Mouse (Mus musculus) neural tube, embryonic 14.5 days (tissue): ENCODE measurements at regions not wholly inside any gene's neighbourhood (a gene's known extent, or its start where the extent isn't known, plus 50 kb on each side); places are given as distances from the start of the nearest gene placed in this dataset.

Experiments
- ATAC-seq: fragments of 200-750 bp; cut with Nextera tagmentation; 2 replicates; pipeline ENCODE4 v1.8.0; 2017; ENCODE audit warnings: low read depth, mild to moderate bottlenecking, moderate TSS enrichment, moderate library complexity
- H3K27ac ChIP-seq: fragments of 300-500 bp; sonication (generic); 2 replicates; pipeline ENCODE4 v1.5.1; 2014; ENCODE audit warnings: low read depth, mild to moderate bottlenecking, control low read depth, low read length, moderate library complexity, mixed read lengths
- H3K27me3 ChIP-seq: fragments of 300-500 bp; sonication (generic); 2 replicates; pipeline ENCODE4 v1.6.1; 2014; ENCODE audit warnings: low read length; ENCODE audit not compliant: control insufficient read depth, insufficient read depth
- H3K36me3 ChIP-seq: fragments of 300-500 bp; sonication (generic); 2 replicates; pipeline ENCODE4 v1.6.1; 2014; ENCODE audit warnings: low read length, mixed read lengths; ENCODE audit not compliant: control insufficient read depth, insufficient read depth
- H3K4me1 ChIP-seq: fragments of 300-500 bp; sonication (generic); 2 replicates; pipeline ENCODE4 v1.6.1; 2014; ENCODE audit warnings: low read length; ENCODE audit not compliant: control insufficient read depth, insufficient read depth
- H3K4me2 ChIP-seq: fragments of 300-500 bp; sonication (generic); 2 replicates; pipeline ENCODE4 v1.6.1; 2014; ENCODE audit warnings: mild to moderate bottlenecking, low read depth, low read length, control low read depth
- H3K4me3 ChIP-seq: fragments of 300-500 bp; sonication (generic); 2 replicates; pipeline ENCODE4 v1.5.1; 2014; ENCODE audit warnings: low read depth, low read length, control low read depth, mixed read lengths
- H3K9ac ChIP-seq: fragments of 300-500 bp; sonication (generic); replicated peaks from 2 replicates; pipeline ENCODE4 v1.6.1; 2014; ENCODE audit warnings: low read depth, mild to moderate bottlenecking, control low read depth, low read length, mixed read lengths
- H3K9me3 ChIP-seq: fragments of 300-500 bp; sonication (generic); 2 replicates; pipeline ENCODE4 v1.6.1; 2016; ENCODE audit warnings: low read length; ENCODE audit not compliant: control insufficient read depth
- WGBS: fragments of 180-500 bp; shearing (Covaris S2); extraction: QIAGEN DNeasy Blood & Tissue Kit; methylation state at CpG from one replicate; pipeline ENCODE4 v1.1.7; 2014; 5-methylcytosine and 5-hydroxymethylcytosine counted together

DNA sequence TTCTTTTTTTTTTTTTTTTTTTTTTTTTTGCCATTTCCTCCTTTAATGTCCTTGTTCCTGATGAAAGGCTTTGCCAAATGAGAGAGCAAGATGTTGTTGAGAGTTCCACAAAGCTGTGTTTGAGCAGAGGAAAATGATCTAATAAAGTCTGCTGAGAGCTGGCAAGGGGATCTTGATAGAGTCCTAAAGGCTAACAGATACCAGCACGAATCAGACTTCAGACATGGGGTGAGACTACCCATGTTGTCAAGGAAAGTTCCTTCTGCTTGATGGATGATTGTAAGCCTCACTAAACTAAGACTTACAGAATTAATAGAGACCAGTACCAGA, 665.2 kb upstream of the Fam92a start:
- Histone ChIP-seq H3K27me3 (no peaks in the 10 kb centered on the region), H3K9ac (no peak overlapping the region), H3K4me2 (no peak overlapping the region), H3K9me3 (no peaks in the 10 kb centered on the region), H3K4me1 (no peaks in the 10 kb centered on the region), H3K4me3 (no peak overlapping the region), H3K36me3 (no peaks in the 10 kb centered on the region), H3K27ac (no peak overlapping the region)
- WGBS: 83% methylated on average over 1 of the region's 1 CpGs
- no peak for ATAC-seq

GRCm38 (mm10) chr4:12836326-12837096, 664.7 kb upstream of the Fam92a start:
- no peak overlapping the region for H3K27ac ChIP-seq
- no peaks in the 10 kb centered on the region for H3K9me3 ChIP-seq
- H3K4me2 ChIP-seq: no peak overlapping the region
- H3K4me3 ChIP-seq: no peak overlapping the region
- no peak overlapping the region for H3K9ac ChIP-seq
- no peak for ATAC-seq
- H3K36me3 ChIP-seq: no peaks in the 10 kb centered on the region
- no peaks in the 10 kb centered on the region for H3K27me3 ChIP-seq
- no peaks in the 10 kb centered on the region for H3K4me1 ChIP-seq
- 81% methylated on average over 4 of the region's 4 CpGs for WGBS

DNA sequence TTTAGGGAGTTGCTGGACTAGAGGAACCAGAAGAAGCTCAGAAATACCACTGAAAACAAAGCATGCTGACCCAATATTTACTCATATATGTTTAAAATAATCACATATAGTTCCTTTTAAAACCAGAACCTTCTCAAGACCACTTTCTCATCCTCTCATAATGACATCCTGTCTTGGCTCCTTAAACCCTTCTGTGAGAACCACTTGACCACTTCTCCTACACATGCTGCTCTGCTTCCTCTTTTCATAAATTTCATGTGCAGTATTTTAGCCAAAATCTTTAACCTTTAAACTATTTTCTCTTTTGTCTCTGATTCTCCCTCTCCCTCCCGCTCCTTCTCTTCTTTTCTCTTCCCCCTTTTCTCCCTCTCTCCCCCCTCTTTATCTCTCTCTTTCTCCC, 654.6 kb upstream of the Fam92a start:
- Histone ChIP-seq H3K27ac (no peak overlapping the region), H3K36me3 (no peaks in the 10 kb centered on the region), H3K27me3 (no peaks in the 10 kb centered on the region), H3K4me2 (no peak overlapping the region), H3K9ac (no peak overlapping the region), H3K4me3 (no peak overlapping the region), H3K9me3 (no peaks in the 10 kb centered on the region), H3K4me1 (no peaks in the 10 kb centered on the region)
- 97% methylated on average over 1 of the region's 1 CpGs for WGBS
- ATAC-seq: no peak

- Histone ChIP-seq H3K27me3 (no peaks in the 10 kb centered on the region), H3K36me3 (no peaks in the 10 kb centered on the region), H3K9me3 (no peaks in the 10 kb centered on the region), H3K4me1 (no peaks in the 10 kb centered on the region), H3K9ac (no peak overlapping the region), H3K4me3 (no peak overlapping the region), H3K4me2 (no peak overlapping the region), H3K27ac (no peak overlapping the region)
- 89% methylated on average over 2 of the region's 2 CpGs for WGBS
- no peak for ATAC-seq
These were observed 642.4 kb upstream of the Fam92a start for GRCm38 (mm10) chr4:12814251-12814650.

DNA sequence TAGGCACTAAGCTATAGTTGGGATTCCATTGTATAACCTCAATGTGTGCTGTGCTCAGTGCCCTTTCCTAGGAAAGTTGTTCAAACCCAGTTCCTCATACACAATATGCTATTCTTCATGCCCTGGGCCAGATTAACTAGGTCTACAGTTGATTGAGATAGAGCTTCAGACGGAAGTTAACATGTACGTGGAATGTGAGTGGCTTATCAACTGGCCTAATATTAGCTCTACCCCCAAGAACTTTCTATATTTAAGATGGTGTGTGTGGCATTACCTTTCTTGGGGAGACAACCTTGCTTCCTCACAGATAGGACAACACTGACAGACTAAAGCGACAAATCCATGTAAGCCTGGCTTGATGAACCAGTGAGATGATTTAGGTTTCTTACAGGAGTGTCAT, 629.4 kb upstream of the Fam92a start:
- Histone ChIP-seq H3K4me1 (no peaks in the 10 kb centered on the region), H3K4me3 (no peak overlapping the region), H3K27me3 (no peaks in the 10 kb centered on the region), H3K36me3 (no peaks in the 10 kb centered on the region), H3K9me3 (no peaks in the 10 kb centered on the region), H3K4me2 (no peak overlapping the region), H3K27ac (no peak overlapping the region), H3K9ac (no peak overlapping the region)
- ATAC-seq: no peak
- WGBS: 90% methylated on average over 3 of the region's 3 CpGs

GRCm38 (mm10) chr4:12799564-12799963, 627.7 kb upstream of the Fam92a start:
- WGBS: 84% methylated on average over 5 of the region's 5 CpGs
- Histone ChIP-seq H3K4me2 (no peak overlapping the region), H3K4me1 (no peaks in the 10 kb centered on the region), H3K36me3 (no peaks in the 10 kb centered on the region), H3K27ac (no peak overlapping the region), H3K27me3 (no peaks in the 10 kb centered on the region), H3K4me3 (no peak overlapping the region), H3K9me3 (no peaks in the 10 kb centered on the region), H3K9ac (no peak overlapping the region)
- no peak for ATAC-seq

- 74% methylated on average over 11 of the region's 11 CpGs for WGBS
- H3K36me3 ChIP-seq: no peaks in the 10 kb centered on the region
- no peak overlapping the region for H3K4me3 ChIP-seq
- H3K4me2 ChIP-seq: no peak overlapping the region
- no peaks in the 10 kb centered on the region for H3K9me3 ChIP-seq
- H3K27me3 ChIP-seq: no peaks in the 10 kb centered on the region
- H3K9ac ChIP-seq: no peak overlapping the region
- peaks cover 10% of the 10 kb centered on the region for H3K4me1 ChIP-seq
- peak overlapping the region; percentile 55; the same call in 1 of the 2 replicates for H3K27ac ChIP-seq
- ATAC-seq: no peak
These were observed 621.1 kb upstream of the Fam92a start for GRCm38 (mm10) chr4:12792764-12793422.

DNA sequence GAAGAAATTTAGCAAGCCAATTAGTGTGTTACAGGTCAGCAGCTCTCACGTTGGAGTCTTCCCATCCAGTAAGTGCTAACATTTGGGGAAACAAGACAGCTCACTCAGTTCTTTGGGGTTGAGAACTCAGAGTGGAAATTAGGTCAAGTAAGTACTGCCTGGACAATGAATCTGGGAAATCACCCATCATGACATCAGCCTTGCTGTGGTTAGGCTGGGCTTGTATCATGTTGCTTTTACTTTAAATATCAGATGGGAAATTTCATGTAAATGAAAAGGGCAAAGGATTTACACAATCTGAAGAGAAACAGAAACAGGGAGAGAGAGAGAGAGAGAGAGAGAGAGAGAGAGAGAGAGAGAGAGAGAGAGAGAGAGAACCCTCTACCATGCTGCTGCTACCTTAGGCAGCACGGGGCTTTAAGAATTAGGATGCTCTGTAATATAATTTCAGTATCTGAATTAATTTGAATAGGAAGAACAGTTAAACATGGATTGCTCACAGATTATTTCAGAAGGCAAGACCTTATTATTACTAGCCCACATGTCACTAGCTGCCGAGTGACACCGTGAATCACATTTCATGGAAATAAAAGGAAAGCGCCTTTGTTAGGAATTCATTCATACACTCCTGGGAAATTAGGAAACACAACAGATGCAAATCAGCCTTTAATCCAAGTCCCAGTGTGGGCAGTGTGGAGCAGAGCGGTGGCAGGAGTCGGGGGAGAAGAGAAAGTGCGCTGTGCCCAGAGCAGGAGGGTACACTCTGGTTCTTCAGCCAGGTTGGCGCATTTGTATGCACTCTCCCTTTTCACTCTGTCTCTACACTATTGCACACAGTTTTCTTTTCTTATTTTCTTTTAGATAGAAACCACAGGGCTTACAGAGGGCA, 620.2 kb upstream of the Fam92a start:
- 42% methylated on average over 9 of the region's 9 CpGs for WGBS
- H3K9me3 ChIP-seq: no peaks in the 10 kb centered on the region
- H3K4me3 ChIP-seq: no peak overlapping the region
- H3K9ac ChIP-seq: 0 out of 2 replicates have a peak overlapping the region, but pooled peaks have one; percentile 12
- no peaks in the 10 kb centered on the region for H3K36me3 ChIP-seq
- H3K27me3 ChIP-seq: no peaks in the 10 kb centered on the region
- peaks cover 10% of the 10 kb centered on the region for H3K4me1 ChIP-seq
- H3K27ac ChIP-seq: peak overlapping the region; percentile 55; the same call in 1 of the 2 replicates
- peak; percentile 79; the same call in 1 of the 2 replicates for ATAC-seq
- H3K4me2 ChIP-seq: no peak overlapping the region

DNA sequence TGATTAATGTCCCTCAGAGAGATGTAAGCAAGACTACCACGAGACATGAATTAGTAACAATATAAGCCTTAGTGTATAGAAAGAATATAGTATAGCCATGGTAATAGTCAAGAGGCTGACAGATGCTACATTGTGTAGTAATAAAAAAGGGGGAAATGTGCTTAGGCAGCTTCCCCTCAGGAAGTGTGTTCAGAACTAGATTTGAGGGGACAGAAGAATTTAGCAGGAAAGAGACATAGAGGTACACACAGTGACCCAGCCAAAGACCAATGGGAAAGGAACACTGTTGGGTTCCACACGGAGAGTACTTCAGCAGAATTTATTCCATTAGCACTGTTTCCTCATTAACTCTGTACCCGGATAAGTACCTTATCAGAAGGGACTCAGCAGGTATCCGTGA, 614.0 kb upstream of the Fam92a start:
- 68% methylated on average over 4 of the region's 4 CpGs for WGBS
- ATAC-seq: no peak
- H3K27me3 ChIP-seq: no peaks in the 10 kb centered on the region

More for the DNA sequence above, 614.0 kb upstream of the Fam92a start:
- Histone ChIP-seq H3K4me1 (no peaks in the 10 kb centered on the region), H3K27ac (no peak overlapping the region), H3K4me2 (no peak overlapping the region), H3K9me3 (no peaks in the 10 kb centered on the region), H3K9ac (no peak overlapping the region), H3K36me3 (no peaks in the 10 kb centered on the region), H3K4me3 (no peak overlapping the region)
